Mouse (Mus musculus) intestine, embryonic 16.5 days (tissue): Measurements from ENCODE around the gene Ankrd28. TPM values are rescaled to one million over a fixed set of nuclear protein-coding genes. Genes with fewer than 3 reads are reported as not detected.

Experiments
- ATAC-seq: fragments of 200-750 bp; cut with Nextera tagmentation; 2 replicates; pipeline ENCODE4 v1.8.0; 2017; ENCODE audit warnings: moderate TSS enrichment, moderate library complexity
- H3K27ac ChIP-seq: fragments of 300-500 bp; sonication (generic); 2 replicates; pipeline ENCODE4 v1.5.1; 2014; ENCODE audit warnings: mild to moderate bottlenecking, low read length
- H3K27me3 ChIP-seq: fragments of 300-500 bp; sonication (generic); replicated peaks from 2 replicates; pipeline ENCODE4 v1.6.1; 2014; ENCODE audit warnings: low read length, control low read depth, mixed read lengths; ENCODE audit not compliant: control insufficient read depth, insufficient read depth
- H3K36me3 ChIP-seq: fragments of 300-500 bp; sonication (generic); 2 replicates; pipeline ENCODE4 v1.6.1; 2014; ENCODE audit warnings: low read length, control low read depth; ENCODE audit not compliant: control insufficient read depth, insufficient read depth
- H3K4me1 ChIP-seq: fragments of 300-500 bp; sonication (generic); 2 replicates; pipeline ENCODE4 v1.6.1; 2014; ENCODE audit warnings: low read length, control low read depth, mixed read lengths; ENCODE audit not compliant: control insufficient read depth, insufficient read depth
- H3K4me2 ChIP-seq: fragments of 300-500 bp; sonication (generic); 2 replicates; pipeline ENCODE4 v1.6.1; 2014; ENCODE audit warnings: low read depth, low read length, control low read depth
- H3K4me3 ChIP-seq: fragments of 300-500 bp; sonication (generic); 2 replicates; pipeline ENCODE4 v1.5.1; 2014; ENCODE audit warnings: mild to moderate bottlenecking, low read length
- H3K9ac ChIP-seq: fragments of 300-500 bp; sonication (generic); 2 replicates; pipeline ENCODE4 v1.6.1; 2014; ENCODE audit warnings: low read depth, low read length
- H3K9me3 ChIP-seq: fragments of 300-500 bp; sonication (generic); 2 replicates; pipeline ENCODE4 v1.6.1; 2016; ENCODE audit warnings: low read length, control low read depth; ENCODE audit not compliant: control insufficient read depth
- WGBS: fragments of 180-500 bp; shearing (Covaris S2); extraction: QIAGEN DNeasy Blood & Tissue Kit; methylation state at CpG from one replicate; pipeline ENCODE4 v1.1.7; 2014; 5-methylcytosine and 5-hydroxymethylcytosine counted together
- polyA plus RNA-seq: library from polyadenylated mRNA; unstranded; fragments of >200 nt; fragmentation: Nextera tagmentation; extraction: Ambion mirVana; gene quantifications from 2 replicates; pipeline ENCODE4 v1.2.1, GENCODE M21; 2015

Ankrd28 gene
- polyA plus RNA-seq, 1 experiment from 2014 or later = 5.1 TPM

- no peaks in the 10 kb centered on the region for H3K27me3 ChIP-seq
- H3K4me3 ChIP-seq = no peak overlapping the region
- H3K9ac ChIP-seq = no peak overlapping the region
- no peak overlapping the region for H3K4me2 ChIP-seq
- H3K36me3 ChIP-seq = no peaks in the 10 kb centered on the region
- no peaks in the 10 kb centered on the region for H3K4me1 ChIP-seq
- no peaks in the 10 kb centered on the region for H3K9me3 ChIP-seq
- H3K27ac ChIP-seq = no peak overlapping the region
- WGBS = 92% methylated on average over 2 of the region's 2 CpGs
- ATAC-seq = no peak
Observed at GRCm38 (mm10) chr14:31683610-31684009, 146.8 kb downstream of the Ankrd28 start.

DNA sequence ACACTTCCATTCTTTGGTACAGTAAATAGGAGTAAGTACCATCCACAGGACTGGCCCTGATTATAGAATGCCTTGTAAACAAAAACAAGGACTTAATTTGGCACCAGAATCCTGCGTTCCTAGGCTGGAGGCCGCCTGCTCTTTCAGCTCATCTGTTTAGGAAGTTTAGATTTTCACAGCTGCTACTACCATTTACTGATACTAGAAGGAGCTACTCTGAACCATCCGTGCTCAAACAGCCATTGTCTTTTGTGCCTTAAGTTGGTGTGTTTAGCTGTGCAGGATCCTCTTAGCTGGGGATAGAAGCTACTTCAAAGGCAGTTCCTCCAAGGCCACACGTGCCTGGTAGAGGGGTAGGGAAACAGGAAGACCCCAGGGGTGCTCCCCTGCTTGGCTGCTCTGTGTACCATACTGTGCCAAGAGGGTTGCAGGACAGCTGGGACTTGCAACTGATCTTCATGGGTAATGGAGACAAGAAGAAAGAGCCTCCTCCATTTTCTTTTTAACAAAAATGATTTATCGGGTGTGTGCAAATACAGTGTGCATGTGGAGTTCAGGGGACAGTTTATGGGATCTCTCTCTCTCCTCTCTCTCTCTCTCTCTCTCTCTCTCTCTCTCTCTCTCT lies 148.4 kb downstream of the Ankrd28 start:
- Histone ChIP-seq H3K4me1 (no peaks in the 10 kb centered on the region), H3K36me3 (no peaks in the 10 kb centered on the region), H3K9me3 (no peaks in the 10 kb centered on the region), H3K4me2 (no peak overlapping the region), H3K9ac (no peak overlapping the region), H3K27ac (peak overlapping the region; percentile 34), H3K27me3 (no peaks in the 10 kb centered on the region), H3K4me3 (no peak overlapping the region)
- 43% methylated on average over 5 of the region's 5 CpGs for WGBS
- no peak for ATAC-seq

DNA sequence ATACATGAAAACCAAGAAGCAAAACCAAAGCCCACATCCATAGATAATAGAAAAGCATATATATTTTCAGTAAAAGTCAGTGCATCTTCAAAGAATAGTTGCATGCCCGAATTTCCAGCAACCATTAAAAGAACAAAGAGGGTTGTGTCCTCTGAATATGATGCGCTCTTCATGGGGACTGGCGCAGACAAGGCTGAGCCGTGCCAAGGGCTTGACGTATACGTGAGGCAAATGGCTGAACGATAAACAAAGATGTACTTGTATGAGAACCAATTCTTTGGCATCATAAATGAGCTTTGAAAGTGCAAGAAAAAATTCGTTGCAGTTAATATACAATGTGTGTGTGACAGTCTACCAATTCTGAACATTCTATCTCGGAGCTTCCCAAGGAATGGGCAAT lies 149.2 kb downstream of the Ankrd28 start:
- H3K9me3 ChIP-seq = no peaks in the 10 kb centered on the region
- H3K4me2 ChIP-seq = no peak overlapping the region
- H3K36me3 ChIP-seq = no peaks in the 10 kb centered on the region
- WGBS = 79% methylated on average over 9 of the region's 9 CpGs
- H3K27me3 ChIP-seq = no peaks in the 10 kb centered on the region
- no peak overlapping the region for H3K4me3 ChIP-seq
- ATAC-seq = no peak
- H3K4me1 ChIP-seq = no peaks in the 10 kb centered on the region
- no peak overlapping the region for H3K27ac ChIP-seq
- H3K9ac ChIP-seq = no peak overlapping the region

GRCm38 (mm10) chr14:31680656-31681055 lies 149.8 kb downstream of the Ankrd28 start:
- Histone ChIP-seq H3K4me2 (no peak overlapping the region), H3K36me3 (no peaks in the 10 kb centered on the region), H3K4me3 (no peak overlapping the region), H3K27me3 (no peaks in the 10 kb centered on the region), H3K4me1 (no peaks in the 10 kb centered on the region), H3K9me3 (no peaks in the 10 kb centered on the region), H3K9ac (no peak overlapping the region), H3K27ac (no peak overlapping the region)
- 81% methylated on average over 3 of the region's 3 CpGs for WGBS
- ATAC-seq = no peak

- no peaks in the 10 kb centered on the region for H3K27me3 ChIP-seq
- H3K4me3 ChIP-seq = no peak overlapping the region
- H3K4me1 ChIP-seq = peaks cover 6% of the 10 kb centered on the region; the same call in 1 of the 2 replicates
- 61% methylated on average over 10 of the region's 10 CpGs for WGBS
- H3K27ac ChIP-seq = no peak overlapping the region
- H3K4me2 ChIP-seq = no peak overlapping the region
- H3K9me3 ChIP-seq = no peaks in the 10 kb centered on the region
- ATAC-seq = no peak
- no peak overlapping the region for H3K9ac ChIP-seq
- H3K36me3 ChIP-seq = peaks cover 7% of the 10 kb centered on the region; the same call in 1 of the 2 replicates
Observed at GRCm38 (mm10) chr14:31671635-31672320, 158.7 kb downstream of the Ankrd28 start.

DNA sequence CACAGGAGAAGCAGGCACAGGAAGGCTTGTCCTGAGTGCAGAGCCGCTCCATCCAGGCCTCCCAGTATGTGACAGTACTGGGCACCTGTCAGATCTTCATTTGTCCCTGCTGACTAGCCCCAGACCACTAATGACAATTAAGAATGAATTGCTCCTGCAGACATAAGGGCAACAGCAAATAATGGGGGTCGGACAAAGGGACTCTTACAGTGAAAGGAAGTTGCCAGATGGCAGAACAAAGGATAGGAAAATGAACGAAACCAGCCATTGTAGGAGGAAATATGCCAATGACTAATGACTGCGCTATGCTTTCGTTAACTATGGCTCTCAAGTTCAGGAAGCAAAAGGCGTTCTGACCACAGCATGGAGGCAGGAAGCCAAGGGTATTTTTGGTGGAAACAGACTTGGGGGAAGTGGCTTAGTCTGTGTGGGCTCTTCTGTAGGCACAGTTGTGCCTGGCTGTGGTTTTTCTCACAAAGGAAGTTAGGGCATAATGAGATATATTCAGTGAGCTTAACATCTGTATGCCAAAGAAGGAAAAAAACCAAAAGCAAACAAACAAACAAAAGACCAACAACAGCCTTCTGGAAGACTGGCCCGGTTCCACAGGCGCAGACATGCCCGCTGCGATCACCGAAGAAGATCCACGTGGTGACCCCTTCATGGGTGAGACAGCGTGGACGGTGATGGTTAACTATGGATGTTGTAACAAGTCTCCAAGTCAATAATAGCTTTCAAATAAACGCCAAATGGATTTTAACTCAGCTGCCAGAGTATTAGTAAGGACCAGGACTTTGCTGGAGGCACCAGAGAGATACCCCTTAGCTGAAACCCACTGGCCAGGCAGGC lies 160.6 kb downstream of the Ankrd28 start:
- 74% methylated on average over 15 of the region's 15 CpGs for WGBS
- H3K9ac ChIP-seq = peak overlapping the region; percentile 16; the same call in 1 of the 2 replicates
- H3K4me3 ChIP-seq = no peak overlapping the region
- peaks cover 15% of the 10 kb centered on the region for H3K4me1 ChIP-seq
- H3K4me2 ChIP-seq = 0 out of 2 replicates have a peak overlapping the region, but pooled peaks have one; percentile 1
- H3K27ac ChIP-seq = peak overlapping the region; percentile 78
- no peaks in the 10 kb centered on the region for H3K9me3 ChIP-seq
- H3K27me3 ChIP-seq = no peaks in the 10 kb centered on the region
- 0 out of 2 replicates have a peak, but pooled peaks have one; percentile 21 for ATAC-seq
- peaks cover 7% of the 10 kb centered on the region; the same call in 1 of the 2 replicates for H3K36me3 ChIP-seq

DNA sequence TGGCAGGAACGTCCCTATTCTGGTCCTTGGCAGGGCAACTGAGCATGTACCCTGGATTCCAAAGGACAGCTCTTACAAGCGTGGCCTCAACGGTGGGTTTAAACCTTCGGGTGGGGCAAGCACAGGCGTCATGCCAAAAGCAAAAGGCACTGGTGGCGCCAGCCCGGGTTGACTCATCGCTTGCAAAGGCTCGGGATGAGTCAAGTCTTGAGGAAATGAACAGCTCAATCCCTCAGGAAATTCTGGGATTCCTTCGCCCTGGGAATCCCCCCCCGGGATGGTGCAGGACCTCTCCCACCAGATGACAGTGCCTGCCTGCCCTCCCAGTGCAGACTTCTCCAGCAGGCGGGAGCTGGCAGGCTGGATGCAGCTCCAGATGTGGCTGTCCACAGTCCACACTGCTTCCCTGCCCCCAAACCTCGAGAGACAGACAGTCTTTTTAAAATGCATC lies 161.3 kb downstream of the Ankrd28 start:
- peaks cover 7% of the 10 kb centered on the region; the same call in 1 of the 2 replicates for H3K36me3 ChIP-seq
- H3K9me3 ChIP-seq = no peaks in the 10 kb centered on the region
- peak overlapping the region; percentile 16; the same call in 1 of the 2 replicates for H3K9ac ChIP-seq
- H3K27ac ChIP-seq = peak overlapping the region; percentile 78
- peak; percentile 70; the same call in 1 of the 2 replicates for ATAC-seq
- 48% methylated on average over 13 of the region's 13 CpGs for WGBS
- no peaks in the 10 kb centered on the region for H3K27me3 ChIP-seq
- 0 out of 2 replicates have a peak overlapping the region, but pooled peaks have one; percentile 1 for H3K4me2 ChIP-seq
- no peak overlapping the region for H3K4me3 ChIP-seq
- H3K4me1 ChIP-seq = peaks cover 20% of the 10 kb centered on the region

GRCm38 (mm10) chr14:31668326-31668725 lies 162.1 kb downstream of the Ankrd28 start:
- no peaks in the 10 kb centered on the region for H3K9me3 ChIP-seq
- H3K27ac ChIP-seq = no peak overlapping the region
- H3K4me3 ChIP-seq = no peak overlapping the region
- H3K36me3 ChIP-seq = peaks cover 7% of the 10 kb centered on the region; the same call in 1 of the 2 replicates
- no peak for ATAC-seq
- H3K9ac ChIP-seq = no peak overlapping the region
- WGBS = 86% methylated on average over 13 of the region's 13 CpGs
- no peaks in the 10 kb centered on the region for H3K27me3 ChIP-seq
- peaks cover 27% of the 10 kb centered on the region for H3K4me1 ChIP-seq
- H3K4me2 ChIP-seq = no peak overlapping the region

- Histone ChIP-seq H3K4me3 (no peak overlapping the region), H3K9me3 (no peaks in the 10 kb centered on the region), H3K4me2 (no peak overlapping the region), H3K27me3 (no peaks in the 10 kb centered on the region), H3K36me3 (peaks cover 7% of the 10 kb centered on the region; the same call in 1 of the 2 replicates), H3K27ac (no peak overlapping the region), H3K4me1 (peaks cover 33% of the 10 kb centered on the region), H3K9ac (no peak overlapping the region)
- WGBS = 84% methylated on average over 6 of the region's 6 CpGs
- no peak for ATAC-seq
Observed at GRCm38 (mm10) chr14:31667741-31668140, 162.7 kb downstream of the Ankrd28 start.
